Mouse (Mus musculus) liver, postnatal 0 days (tissue): Measurements from ENCODE around the gene Cd63.

Experiments used
- CTCF ChIP-seq: sonication (generic); IDR thresholded peaks from 2 replicates; pipeline ENCODE4 v1.5.1; 2016; ENCODE audit warnings: antibody characterized with exemption, low read depth
- EP300 ChIP-seq: IDR thresholded peaks from 2 replicates; pipeline ENCODE4 v1.6.1; 2016; ENCODE audit warnings: antibody characterized with exemption, low read depth, mild to moderate bottlenecking

DNA sequence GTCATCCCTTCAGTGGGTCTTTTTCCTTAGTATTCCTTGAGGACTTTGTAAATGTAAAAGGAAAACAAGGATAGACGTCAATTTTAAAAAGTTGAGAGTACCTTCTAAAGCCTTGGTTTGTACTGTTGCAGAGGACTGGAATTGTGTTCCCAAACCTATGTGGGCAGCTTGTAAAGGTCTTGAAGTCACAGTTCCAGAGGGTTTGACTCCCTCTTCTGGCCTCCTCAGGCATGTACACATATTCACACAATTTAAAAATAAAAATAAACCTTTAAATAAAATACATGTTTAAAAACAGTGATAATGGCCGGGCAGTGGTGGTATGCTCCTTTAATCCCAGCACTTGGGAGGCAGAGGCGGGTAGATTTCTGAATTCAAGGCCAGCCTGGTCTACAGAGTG lies 34.7 kb upstream of the Cd63 start:
- TF ChIP-seq CTCF (peak; percentile 47), EP300 (no peak)
